Mouse (Mus musculus) stomach, embryonic 14.5 days (tissue): ENCODE data around the gene Krt76. TPM values are rescaled to one million over a fixed set of nuclear protein-coding genes. Genes with fewer than 3 reads are reported as not detected.

Source experiments
- microRNA-seq: library from miRNA; unstranded; fragments of <30 nt; microRNA quantifications from one replicate; pipeline ENCODE4, GENCODE M21; 2016
- polyA plus RNA-seq: library from polyadenylated mRNA; unstranded; fragments of >200 nt; fragmentation: Nextera tagmentation; extraction: Ambion mirVana; gene quantifications from 2 replicates; pipeline ENCODE4 v1.2.1, GENCODE M21; 2014

Gene Krt76
- polyA plus RNA-seq, 1 experiment from 2014 or later, result not detected

Small RNA genes within 50 kb of the gene (microRNA-seq; reads per million reads assigned to microRNA genes)
- not detected for gene Gm44356

Other genes starting within 250 kb of the Krt76 start
- gene Gm5478, start 245.5 kb downstream of the Krt76 start, polyA plus RNA-seq, result not detected in 2 replicates
- not detected in 2 replicates for gene Krt6b, start 212.6 kb downstream of the Krt76 start, polyA plus RNA-seq
- gene Krt6a, start 198.6 kb downstream of the Krt76 start, polyA plus RNA-seq, result 16.8 and 25.8 TPM in 2 replicates
- gene Krt5, start 180.0 kb downstream of the Krt76 start, polyA plus RNA-seq, result 50.0 and 65.6 TPM in 2 replicates
- gene Krt71, start 149.8 kb downstream of the Krt76 start, polyA plus RNA-seq, result not detected in 2 replicates
- not detected in 2 replicates for gene Krt72, start 106.5 kb downstream of the Krt76 start, polyA plus RNA-seq
- gene Krt73, start 90.6 kb downstream of the Krt76 start, polyA plus RNA-seq, result not detected in 2 replicates
- not detected in 2 replicates for gene Krt2, start 74.8 kb downstream of the Krt76 start, polyA plus RNA-seq
- 1.4 and 1.9 TPM in 2 replicates for gene Krt1, start 42.1 kb downstream of the Krt76 start, polyA plus RNA-seq
- gene Krt77, start 23.2 kb downstream of the Krt76 start, polyA plus RNA-seq, result 0.13 and 0.14 TPM in 2 replicates
- gene Krt4, start 31.8 kb upstream of the Krt76 start, polyA plus RNA-seq, result 60.1 and 100 TPM in 2 replicates
- gene Krt79, start 47.4 kb upstream of the Krt76 start, polyA plus RNA-seq, result 0.38 and 0.78 TPM in 2 replicates
- gene Krt78, start 61.4 kb upstream of the Krt76 start, polyA plus RNA-seq, result 0.36 and 0.66 TPM in 2 replicates
- gene Krt8, start 111.6 kb upstream of the Krt76 start, polyA plus RNA-seq, result 707 and 780 TPM in 2 replicates
- 407 and 452 TPM in 2 replicates for gene Krt18, start 135.3 kb upstream of the Krt76 start, polyA plus RNA-seq
- 129 and 134 TPM in 2 replicates for gene Eif4b, start 180.9 kb upstream of the Krt76 start, polyA plus RNA-seq
- 42.6 and 48.5 TPM in 2 replicates for gene Tns2, start 207.5 kb upstream of the Krt76 start, polyA plus RNA-seq
- gene Spryd3, start 243.3 kb upstream of the Krt76 start, polyA plus RNA-seq, result 15.2 and 16.7 TPM in 2 replicates